Mouse (Mus musculus) thymus, adult 2 months (tissue): ENCODE results near the gene Mpp3.

Source experiments
- CTCF ChIP-seq: fragments of 200-500 bp; IDR thresholded peaks from 2 replicates; pipeline ENCODE4 v1.5.1; 2012; ENCODE audit warnings: mild to moderate bottlenecking, control low read depth, low read length, moderate library complexity, borderline replicate concordance; ENCODE audit not compliant: control insufficient read depth, poor library complexity, insufficient read depth; ENCODE audit errors: extremely low read depth
- POLR2A ChIP-seq: fragments of 200-500 bp; IDR thresholded peaks from 2 replicates; pipeline ENCODE4 v1.6.1; 2012; ENCODE audit warnings: mild to moderate bottlenecking, low read length, control low read depth, moderate library complexity; ENCODE audit not compliant: control insufficient read depth, poor library complexity, insufficient read depth; ENCODE audit errors: extremely low read depth

- no peak for TF ChIP-seq CTCF
- TF ChIP-seq POLR2A = no peak
Observed at GRCm38 (mm10) chr11:102063076-102063475, 34.8 kb upstream of the Mpp3 start.
